30 mouse cellular contexts compared by ENCODE assay signal in genomic region chr11:118143731-118144130, GRCm38 (mm10). TPM values are rescaled to one million over a fixed set of nuclear protein-coding genes. Genes with fewer than 3 reads are reported as not detected.
DNase-seq lines count a peak whose midpoint lies in the region; ATAC-seq and TF ChIP-seq lines count a peak whose summit lies in the region.
"Had no signal": no experiment of that assay in that cellular context is flagged by ENCODE, and none has a peak within 500 bp of the region (broad histone marks: within the 10 kb centered on the region; RNA-seq: fewer than 3 reads in every experiment).

No protein-coding gene starts in this region.

- no peaks in the 10 kb centered on the region for H3K36me3 ChIP-seq in thymus, adult 2 months (ENCODE audit: control insufficient read depth, insufficient read depth, low read length)
- H3K36me3 ChIP-seq in midbrain, embryonic 11.5 days (ENCODE audit: control insufficient read depth, insufficient read depth, low read length), result no peaks in the 10 kb centered on the region
- H3K36me3 ChIP-seq in hindbrain, embryonic 10.5 days, result no peaks in the 10 kb centered on the region
- H3K36me3 ChIP-seq: embryonic facial prominence, embryonic 10.5 days; embryonic facial prominence, embryonic 15.5 days; midbrain, embryonic 15.5 days; neural tube, embryonic 12.5 days had no signal

- no peaks in the 10 kb centered on the region for H3K9me3 ChIP-seq in midbrain, embryonic 11.5 days (ENCODE audit: control insufficient read depth, low read length)
- H3K9me3 ChIP-seq in hindbrain, embryonic 10.5 days, result no peaks in the 10 kb centered on the region
- H3K9me3 ChIP-seq: midbrain, embryonic 15.5 days had no signal

- H3K4me2 ChIP-seq in midbrain, embryonic 11.5 days, result no peak overlapping the region
- H3K4me2 ChIP-seq: embryonic facial prominence, embryonic 15.5 days; heart, embryonic 11.5 days; hindbrain, embryonic 14.5 days; lung, embryonic 14.5 days; midbrain, embryonic 15.5 days had no signal

- no peak for TF ChIP-seq POLR2A in thymus, adult 2 months (IDR thresholded peaks at IDR 0.05; ENCODE audit: control insufficient read depth, extremely low read depth, insufficient read depth, low read length, poor library complexity)

- no peaks in the 10 kb centered on the region for H3K27me3 ChIP-seq in thymus, adult 2 months (ENCODE audit: control insufficient read depth, insufficient read depth, low read length)
- H3K27me3 ChIP-seq in midbrain, embryonic 11.5 days (ENCODE audit: control insufficient read depth, insufficient read depth, low read length), result no peaks in the 10 kb centered on the region
- H3K27me3 ChIP-seq in hindbrain, embryonic 10.5 days (ENCODE audit: insufficient read depth, poor library complexity, severe bottlenecking), result no peaks in the 10 kb centered on the region
- H3K27me3 ChIP-seq: embryonic facial prominence, embryonic 15.5 days; midbrain, embryonic 15.5 days; Patski had no signal

- TF ChIP-seq CTCF in thymus, adult 2 months (IDR thresholded peaks at IDR 0.05; ENCODE audit: borderline replicate concordance, control insufficient read depth, extremely low read depth, insufficient read depth, low read length, poor library complexity), result no peak

- peaks cover 40% of the 10 kb centered on the region for H3K4me1 ChIP-seq in thymus, adult 2 months (replicated peaks; ENCODE audit: control insufficient read depth, insufficient read depth, low read length)
- peaks cover 6% of the 10 kb centered on the region for H3K4me1 ChIP-seq in midbrain, embryonic 11.5 days (ENCODE audit: control insufficient read depth, insufficient read depth, low read length)
- peaks cover 26% of the 10 kb centered on the region for H3K4me1 ChIP-seq in hindbrain, embryonic 10.5 days (replicated peaks)

- WGBS in thymus, adult 2 months, result 13% methylated on average over 4 of the region's 4 CpGs
- WGBS in midbrain, embryonic 11.5 days, result 96% methylated on average over 4 of the region's 4 CpGs
- WGBS in hindbrain, embryonic 10.5 days, result 93% methylated on average over 4 of the region's 4 CpGs

- intact Hi-C loops in heart, postnatal 25 days (cut with DNase I), result loop anchor here (1.0 kb wide), 1 partner anchor 11 kb away; no protein-coding TSS in a partner anchor

- peak; percentile 52 for ATAC-seq in inflammation-experienced regulatory T-cells, adult 6 months
- no peak for ATAC-seq in midbrain, embryonic 11.5 days (ENCODE audit: low FRiP score)
- ATAC-seq: forebrain, embryonic 14.5 days; midbrain, embryonic 15.5 days; Patski had no signal

- H3K4me3 ChIP-seq in thymus, adult 2 months (ENCODE audit: control insufficient read depth, insufficient read depth, low read length), result no peak overlapping the region
- no peak overlapping the region for H3K4me3 ChIP-seq in midbrain, embryonic 11.5 days (ENCODE audit: low read depth, low read length)
- H3K4me3 ChIP-seq in hindbrain, embryonic 10.5 days, result no peak overlapping the region
- H3K4me3 ChIP-seq: embryonic facial prominence, embryonic 10.5 days; embryonic facial prominence, embryonic 15.5 days; midbrain, embryonic 15.5 days; neural tube, embryonic 12.5 days had no signal

- peak overlapping the region; percentile 87 for H3K27ac ChIP-seq in thymus, adult 2 months (ENCODE audit: control insufficient read depth, insufficient read depth, low read length)
- no peak overlapping the region for H3K27ac ChIP-seq in midbrain, embryonic 11.5 days (ENCODE audit: low read depth, low read length)
- H3K27ac ChIP-seq in hindbrain, embryonic 10.5 days, result no peak overlapping the region
- H3K27ac ChIP-seq: embryonic facial prominence, embryonic 10.5 days; embryonic facial prominence, embryonic 15.5 days; hindbrain, embryonic 14.5 days; kidney, postnatal 0 days; liver, embryonic 14.5 days; midbrain, embryonic 15.5 days; neural tube, embryonic 12.5 days had no signal

- peak; percentile 23 for DNase-seq in thymus, adult 2 months
- no peak for DNase-seq in thymus, adult 18-20 months
- DNase-seq in CD8-positive naive resting alpha-beta T cell, adult 2 months (ENCODE audit: low read depth in 2 of 2, low spot score in 2 of 2), result peak; percentile 29 to 53
- DNase-seq in thymus, postnatal 14 days, result peak; percentile 54
- no peak for DNase-seq in heart, postnatal 25 days (ENCODE audit: low spot score)
- no peak for DNase-seq in midbrain, embryonic 11.5 days (ENCODE audit: low spot score, missing footprints)
- DNase-seq in hindbrain, embryonic 10.5 days (ENCODE audit: low spot score), result no peak
- DNase-seq: adrenal gland, postnatal 25 days; cerebellum, adult 8-10 months; cerebellum, postnatal 25 days; gastrocnemius, postnatal 36 days; heart, adult 18-20 months; heart, postnatal 4 days; kidney, adult 2 months; kidney, postnatal 4 days; liver; lung, embryonic 14.5 days; lung, postnatal 14 days; right cerebral cortex, postnatal 4 days had no signal

- H3K9ac ChIP-seq in midbrain, embryonic 11.5 days (ENCODE audit: low read length), result no peak overlapping the region
- H3K9ac ChIP-seq: embryonic facial prominence, embryonic 15.5 days; hindbrain, embryonic 14.5 days; liver, embryonic 14.5 days; lung, embryonic 14.5 days; midbrain, embryonic 15.5 days; neural tube, embryonic 12.5 days had no signal

RNA-seq across cellular contexts. Expression of gene Dnah17, which starts 13.3 kb away (rescaled TPM):
- polyA plus RNA-seq in thymus, adult 2 months (2012; rRNA removed), result 1.8 and 2.3 TPM in 2 replicates
- under 1 TPM; 0.11 to 0.73 (median 0.60) TPM for polyA plus RNA-seq in inflammation-experienced regulatory T-cells, adult 6 months (2017; shearing (Covaris generic))
- under 1 TPM; 0.06 to 0.10 TPM for total RNA-seq in heart, postnatal 25 days (2021)
- 0.08 and 0.11 TPM in 2 replicates for polyA plus RNA-seq in midbrain, embryonic 11.5 days (2014; fragmentation: Nextera tagmentation; extraction: Ambion mirVana)
- 0.19 and 0.33 TPM in 2 replicates for polyA plus RNA-seq in hindbrain, embryonic 10.5 days (2016; fragmentation: Nextera tagmentation; extraction: Ambion mirVana)

Comparison
In these comparisons a context has a peak if more than half of its experiments do, and no peak if none do; other contexts are left out.
1. DNase-seq: peak in thymus, adult 2 months (single experiment), CD8-positive naive resting alpha-beta T cell, adult 2 months (2 of 2) and thymus, postnatal 14 days (single experiment); none in thymus, adult 18-20 months (0 of 2), heart, postnatal 25 days (single experiment), midbrain, embryonic 11.5 days (single experiment) and hindbrain, embryonic 10.5 days (single experiment).